Mouse (Mus musculus) midbrain, embryonic 12.5 days (tissue): Measurements from ENCODE around the gene Ntn4. TPM values are rescaled to one million over a fixed set of nuclear protein-coding genes. Genes with fewer than 3 reads are reported as not detected.

Experiments
- ATAC-seq: fragments of 200-750 bp; cut with Nextera tagmentation; 2 replicates; pipeline ENCODE4 v1.8.0; 2017; ENCODE audit warnings: low read depth, moderate TSS enrichment, moderate library complexity; ENCODE audit not compliant: low FRiP score
- H3K27ac ChIP-seq: fragments of 300-500 bp; sonication (generic); replicated peaks from 2 replicates; pipeline ENCODE4 v1.5.1; 2016; ENCODE audit warnings: mild to moderate bottlenecking
- H3K27me3 ChIP-seq: fragments of 300-500 bp; sonication (generic); 2 replicates; pipeline ENCODE4 v1.6.1; 2016; ENCODE audit warnings: mild to moderate bottlenecking
- H3K36me3 ChIP-seq: fragments of 300-500 bp; sonication (generic); 2 replicates; pipeline ENCODE4 v1.6.1; 2016
- H3K4me1 ChIP-seq: fragments of 300-500 bp; sonication (generic); 2 replicates; pipeline ENCODE4 v1.6.1; 2016
- H3K4me2 ChIP-seq: fragments of 300-500 bp; sonication (generic); replicated peaks from 2 replicates; pipeline ENCODE4 v1.6.1; 2016; ENCODE audit warnings: mild to moderate bottlenecking, moderate library complexity
- H3K4me3 ChIP-seq: fragments of 300-500 bp; sonication (generic); 2 replicates; pipeline ENCODE4 v1.5.1; 2016; ENCODE audit warnings: mild to moderate bottlenecking
- H3K9ac ChIP-seq: fragments of 300-500 bp; sonication (generic); replicated peaks from 2 replicates; pipeline ENCODE4 v1.6.1; 2016; ENCODE audit warnings: mild to moderate bottlenecking, moderate library complexity
- H3K9me3 ChIP-seq: fragments of 300-500 bp; sonication (generic); 2 replicates; pipeline ENCODE4 v1.6.1; 2016; ENCODE audit warnings: mild to moderate bottlenecking
- WGBS: fragments of 180-500 bp; shearing (Covaris S2); methylation state at CpG from one replicate; pipeline ENCODE4 v1.1.7; 2016; 5-methylcytosine and 5-hydroxymethylcytosine counted together
- polyA plus RNA-seq: library from polyadenylated mRNA; unstranded; fragments of >200 nt; fragmentation: Nextera tagmentation; extraction: Ambion mirVana; gene quantifications from 2 replicates; pipeline ENCODE4 v1.2.1, GENCODE M21; 2016

Gene Ntn4
- 3.3 and 5.2 TPM in 2 replicates for polyA plus RNA-seq

- Histone ChIP-seq H3K9ac (peak within 1 kb of the TSS; percentile 98), H3K4me3 (peak within 1 kb of the TSS; percentile 92), H3K4me2 (peak within 1 kb of the TSS; percentile 95), H3K4me1 (peaks cover 32% of the 10 kb centered on the region), H3K36me3 (peaks cover 12% of the 10 kb centered on the region), H3K27ac (peak within 1 kb of the TSS; percentile 81), H3K27me3 (peaks cover 14% of the 10 kb centered on the region), H3K9me3 (no peaks in the 10 kb centered on the region)
- ATAC-seq, result no peak; the same call in 1 of the 2 replicates
- WGBS, result 4% methylated on average over 29 of the region's 30 CpGs
Measured at GRCm38 (mm10) chr10:93640521-93640952, at the start of gene Ntn4. Ntn4 (plus strand) TSS chr10:93640681.

DNA sequence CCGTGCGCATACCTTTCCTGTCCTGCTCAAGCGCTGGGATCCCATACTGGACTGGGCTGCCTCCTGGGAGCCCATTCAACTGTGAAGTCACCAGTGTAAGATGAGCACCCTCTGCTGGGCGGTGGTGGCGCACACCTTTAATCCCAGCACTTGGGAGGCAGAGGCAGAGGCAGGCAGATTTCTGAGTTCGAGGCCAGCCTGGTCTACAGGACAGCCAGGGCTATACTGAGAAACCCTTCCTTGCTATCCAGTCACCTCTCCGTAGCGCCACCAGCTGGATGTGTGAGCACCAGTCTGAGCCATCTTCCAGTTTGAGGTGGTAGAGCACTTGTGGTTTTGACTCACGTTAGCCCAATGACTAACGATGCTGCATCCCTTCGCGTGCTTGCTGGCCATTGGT lies 48.0 kb upstream of the Ntn4 start:
- Histone ChIP-seq H3K27me3 (peaks cover 15% of the 10 kb centered on the region; the same call in 1 of the 2 replicates), H3K27ac (no peak overlapping the region), H3K4me3 (no peak overlapping the region), H3K4me2 (no peak overlapping the region), H3K9me3 (no peaks in the 10 kb centered on the region), H3K9ac (no peak overlapping the region), H3K36me3 (peaks cover 3% of the 10 kb centered on the region; the same call in 1 of the 2 replicates), H3K4me1 (peaks cover 19% of the 10 kb centered on the region)
- no peak for ATAC-seq
- WGBS, result 54% methylated on average over 12 of the region's 12 CpGs

DNA sequence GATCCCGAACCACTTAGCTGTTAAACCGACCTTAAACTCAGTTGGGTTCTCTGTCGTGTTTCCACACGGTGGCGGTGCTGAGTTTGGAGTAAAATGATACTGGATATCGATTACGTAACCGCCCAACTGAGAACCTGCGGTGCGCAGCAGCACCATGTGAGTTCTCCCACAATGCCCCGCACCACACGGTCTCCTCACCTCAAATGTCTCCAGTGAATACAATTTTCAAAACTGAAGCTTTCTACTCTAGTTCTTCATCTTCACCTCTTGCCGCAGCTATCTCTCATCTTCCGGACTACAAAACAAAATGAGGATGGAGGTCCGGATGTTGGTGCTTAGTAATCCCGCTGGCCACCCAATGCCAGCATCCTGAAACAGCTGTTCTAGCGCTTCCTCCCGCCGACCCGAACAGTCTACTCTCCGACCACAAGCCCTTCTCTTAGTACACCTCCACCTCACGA lies 46.4 kb upstream of the Ntn4 start:
- no peak overlapping the region for H3K27ac ChIP-seq
- peak overlapping the region; percentile 44 for H3K4me3 ChIP-seq
- ATAC-seq, result peak; percentile 72
- no peaks in the 10 kb centered on the region for H3K9me3 ChIP-seq
- 2% methylated on average over 22 of the region's 22 CpGs for WGBS
- H3K4me1 ChIP-seq, result peaks cover 7% of the 10 kb centered on the region; the same call in 1 of the 2 replicates
- peak overlapping the region; percentile 58 for H3K4me2 ChIP-seq
- H3K36me3 ChIP-seq, result no peaks in the 10 kb centered on the region
- peak overlapping the region; percentile 55 for H3K9ac ChIP-seq
- H3K27me3 ChIP-seq, result peaks cover 15% of the 10 kb centered on the region; the same call in 1 of the 2 replicates

- H3K36me3 ChIP-seq, result no peaks in the 10 kb centered on the region
- peaks cover 15% of the 10 kb centered on the region; the same call in 1 of the 2 replicates for H3K27me3 ChIP-seq
- H3K4me3 ChIP-seq, result no peak overlapping the region
- H3K9ac ChIP-seq, result no peak overlapping the region
- no peak overlapping the region for H3K4me2 ChIP-seq
- H3K9me3 ChIP-seq, result no peaks in the 10 kb centered on the region
- no peak for ATAC-seq
- H3K27ac ChIP-seq, result no peak overlapping the region
- H3K4me1 ChIP-seq, result 0 out of 2 replicates have a peak, but pooled peaks cover 2% of the 10 kb centered on the region
- 76% methylated on average over 4 of the region's 4 CpGs for WGBS
Measured at GRCm38 (mm10) chr10:93595831-93596230, 44.6 kb upstream of the Ntn4 start.

DNA sequence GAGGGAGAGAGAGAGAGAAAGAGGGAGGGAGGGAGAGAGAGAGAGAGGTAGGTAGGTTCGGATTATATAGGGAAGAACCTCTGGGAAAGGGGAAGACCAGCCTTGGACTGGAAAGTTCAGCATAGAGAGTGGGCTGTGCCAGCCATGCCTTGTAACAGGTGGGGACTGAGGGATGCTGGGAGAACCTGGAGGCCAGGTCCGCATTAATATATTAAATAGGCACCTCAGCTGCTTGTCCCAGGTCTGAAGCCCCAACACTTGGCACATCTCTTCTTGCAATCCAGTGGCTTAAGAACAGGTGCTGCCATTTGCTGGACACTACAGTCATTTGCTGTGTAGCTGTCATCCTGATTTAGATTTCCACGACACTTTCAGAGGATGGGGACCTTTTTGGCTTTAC lies 43.8 kb upstream of the Ntn4 start:
- no peak overlapping the region for H3K27ac ChIP-seq
- no peak for ATAC-seq
- H3K4me1 ChIP-seq, result 0 out of 2 replicates have a peak, but pooled peaks cover 2% of the 10 kb centered on the region
- no peak overlapping the region for H3K4me3 ChIP-seq
- H3K9ac ChIP-seq, result no peak overlapping the region
- no peak overlapping the region for H3K4me2 ChIP-seq
- peaks cover 8% of the 10 kb centered on the region; the same call in 1 of the 2 replicates for H3K27me3 ChIP-seq
- 74% methylated on average over 3 of the region's 3 CpGs for WGBS
- no peaks in the 10 kb centered on the region for H3K9me3 ChIP-seq
- no peaks in the 10 kb centered on the region for H3K36me3 ChIP-seq

- no peak for ATAC-seq
- Histone ChIP-seq H3K27ac (no peak overlapping the region), H3K9ac (no peak overlapping the region), H3K4me2 (no peak overlapping the region), H3K27me3 (no peaks in the 10 kb centered on the region), H3K9me3 (no peaks in the 10 kb centered on the region), H3K4me1 (no peaks in the 10 kb centered on the region), H3K4me3 (no peak overlapping the region), H3K36me3 (no peaks in the 10 kb centered on the region)
- WGBS, result 64% methylated on average over 5 of the region's 5 CpGs
Measured at GRCm38 (mm10) chr10:93602309-93602708, 38.2 kb upstream of the Ntn4 start.

- WGBS, result 96% methylated on average over 1 of the region's 1 CpGs
Measured at GRCm38 (mm10) chr10:93603256-93603655, 37.2 kb upstream of the Ntn4 start.

DNA sequence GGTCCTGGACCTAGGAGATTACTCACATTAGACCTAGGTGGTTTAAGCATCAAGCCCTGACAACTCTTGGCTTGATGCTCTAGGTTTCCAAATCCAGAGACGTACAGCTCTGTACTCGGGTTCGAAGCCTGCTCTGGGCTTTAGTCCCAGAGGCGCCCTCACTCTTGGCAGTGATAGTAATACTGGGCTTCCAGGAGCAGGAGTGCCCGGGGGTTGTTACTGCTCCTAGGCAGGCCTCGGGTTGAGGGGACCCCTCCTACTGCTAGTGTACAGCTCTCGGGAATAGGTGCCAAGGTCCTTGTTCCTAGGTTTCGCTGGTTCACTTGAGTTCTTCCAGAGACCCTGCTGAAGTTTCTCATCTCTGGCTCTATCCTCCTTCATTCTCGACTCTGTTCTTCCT lies 34.2 kb upstream of the Ntn4 start:
- Histone ChIP-seq H3K4me2 (no peak overlapping the region), H3K36me3 (no peaks in the 10 kb centered on the region), H3K4me1 (no peaks in the 10 kb centered on the region), H3K4me3 (no peak overlapping the region), H3K9me3 (no peaks in the 10 kb centered on the region), H3K9ac (no peak overlapping the region), H3K27me3 (no peaks in the 10 kb centered on the region), H3K27ac (no peak overlapping the region)
- ATAC-seq, result no peak
- 94% methylated on average over 9 of the region's 9 CpGs for WGBS

More at GRCm38 (mm10) chr10:93603256-93603655, 37.2 kb upstream of the Ntn4 start:
- no peak overlapping the region for H3K9ac ChIP-seq
- no peak for ATAC-seq
- H3K4me3 ChIP-seq, result no peak overlapping the region
- no peaks in the 10 kb centered on the region for H3K36me3 ChIP-seq
- H3K27me3 ChIP-seq, result no peaks in the 10 kb centered on the region
- H3K27ac ChIP-seq, result no peak overlapping the region
- no peak overlapping the region for H3K4me2 ChIP-seq
- no peaks in the 10 kb centered on the region for H3K9me3 ChIP-seq
- H3K4me1 ChIP-seq, result no peaks in the 10 kb centered on the region

DNA sequence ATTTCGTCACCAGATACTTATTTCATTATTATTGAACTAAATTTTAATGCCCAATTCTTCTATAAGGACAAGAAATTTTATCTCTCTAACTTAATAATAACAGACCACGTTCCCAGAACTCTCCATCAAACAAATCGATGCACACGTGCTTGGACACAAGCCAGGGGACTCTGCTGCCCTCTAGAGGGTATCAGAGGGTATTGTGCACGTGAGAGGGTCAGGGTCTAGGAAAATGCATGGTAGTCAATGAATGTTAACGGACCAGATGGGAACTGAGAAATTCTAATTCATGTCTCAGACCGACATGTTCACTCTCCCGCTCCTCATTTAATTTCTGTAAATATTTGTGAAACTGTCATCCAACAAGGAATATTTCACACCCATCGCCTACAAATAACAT lies 32.4 kb upstream of the Ntn4 start:
- H3K9ac ChIP-seq, result no peak overlapping the region
- no peak for ATAC-seq
- no peak overlapping the region for H3K27ac ChIP-seq
- H3K4me2 ChIP-seq, result no peak overlapping the region
- 55% methylated on average over 9 of the region's 9 CpGs for WGBS
- H3K4me1 ChIP-seq, result no peaks in the 10 kb centered on the region
- no peak overlapping the region for H3K4me3 ChIP-seq
- no peaks in the 10 kb centered on the region for H3K9me3 ChIP-seq
- H3K27me3 ChIP-seq, result no peaks in the 10 kb centered on the region
- no peaks in the 10 kb centered on the region for H3K36me3 ChIP-seq

- ATAC-seq, result no peak
- no peak overlapping the region for H3K4me3 ChIP-seq
- no peaks in the 10 kb centered on the region for H3K36me3 ChIP-seq
- H3K4me1 ChIP-seq, result no peaks in the 10 kb centered on the region
- H3K9ac ChIP-seq, result no peak overlapping the region
- H3K27ac ChIP-seq, result no peak overlapping the region
- H3K27me3 ChIP-seq, result no peaks in the 10 kb centered on the region
- WGBS, result 95% methylated on average over 7 of the region's 7 CpGs
- H3K4me2 ChIP-seq, result no peak overlapping the region
- H3K9me3 ChIP-seq, result no peaks in the 10 kb centered on the region
Measured at GRCm38 (mm10) chr10:93609236-93609635, 31.2 kb upstream of the Ntn4 start.

DNA sequence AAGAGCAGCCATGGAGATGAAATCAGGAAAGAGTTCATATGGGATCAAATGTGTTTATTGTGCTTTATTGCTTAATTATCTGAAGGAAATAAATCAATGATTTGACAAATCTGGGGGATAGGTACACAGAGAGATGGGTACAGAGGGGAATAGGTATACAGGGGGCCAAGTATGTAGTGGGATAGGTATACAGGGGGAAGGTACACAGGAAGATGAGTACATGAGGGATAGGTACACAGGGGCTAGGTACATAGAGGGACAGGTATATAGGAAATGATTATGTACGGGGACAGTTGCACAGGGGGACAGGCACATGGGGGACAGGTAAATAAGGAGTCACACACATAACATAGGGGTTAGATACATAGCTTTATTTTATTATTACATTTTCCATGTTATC lies 29.6 kb upstream of the Ntn4 start:
- Histone ChIP-seq H3K9ac (no peak overlapping the region), H3K4me1 (no peaks in the 10 kb centered on the region), H3K4me2 (no peak overlapping the region), H3K9me3 (no peaks in the 10 kb centered on the region), H3K27me3 (no peaks in the 10 kb centered on the region), H3K27ac (no peak overlapping the region), H3K4me3 (no peak overlapping the region), H3K36me3 (no peaks in the 10 kb centered on the region)
- no peak for ATAC-seq
- 93% methylated on average over 1 of the region's 1 CpGs for WGBS

DNA sequence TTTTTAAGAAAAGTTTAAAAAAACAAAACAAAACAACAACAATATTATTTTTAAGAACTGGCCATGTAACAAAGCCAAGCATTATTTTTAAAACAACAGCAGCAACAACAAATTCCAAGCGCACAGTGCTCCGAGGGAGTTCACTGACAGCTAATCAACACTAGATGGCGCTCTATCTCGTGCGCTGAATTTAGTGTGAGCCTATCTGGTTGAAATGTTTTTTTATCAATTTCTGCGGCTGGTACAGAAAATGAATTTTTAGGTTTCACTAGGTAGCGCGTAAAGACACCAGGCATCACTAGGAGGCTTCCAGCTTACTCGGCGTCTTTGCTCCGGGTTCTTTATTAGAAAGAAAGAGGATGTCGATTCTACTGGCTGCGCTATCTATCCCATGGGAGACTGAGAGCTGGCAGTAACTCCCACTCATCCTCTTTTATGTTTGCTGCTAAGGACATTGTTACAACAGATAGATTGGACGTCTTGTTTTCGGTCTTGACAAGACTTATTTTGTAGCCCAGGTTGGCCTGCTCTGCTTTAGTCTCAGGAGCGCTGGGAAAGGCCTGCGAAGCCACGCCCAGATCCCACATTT lies 29.0 kb upstream of the Ntn4 start:
- no peak overlapping the region for H3K4me3 ChIP-seq
- WGBS, result 52% methylated on average over 18 of the region's 18 CpGs
- no peak for ATAC-seq
- no peak overlapping the region for H3K27ac ChIP-seq
- no peaks in the 10 kb centered on the region for H3K4me1 ChIP-seq
- no peaks in the 10 kb centered on the region for H3K9me3 ChIP-seq
- H3K9ac ChIP-seq, result no peak overlapping the region
- no peaks in the 10 kb centered on the region for H3K36me3 ChIP-seq
- no peaks in the 10 kb centered on the region for H3K27me3 ChIP-seq
- H3K4me2 ChIP-seq, result no peak overlapping the region
